Mouse (Mus musculus) liver, embryonic 15.5 days (tissue): ENCODE data around the gene Pip4k2a. TPM values are rescaled to one million over a fixed set of nuclear protein-coding genes. Genes with fewer than 3 reads are reported as not detected.
A peak's percentile ranks its signal among the peaks of the same experiment; 100 is the strongest.

Experiments
- ATAC-seq: fragments of 200-750 bp; cut with Nextera tagmentation; 2 replicates; pipeline ENCODE4 v1.8.0; 2017; ENCODE audit warnings: moderate number of reproducible peaks, mild to moderate bottlenecking, moderate library complexity; ENCODE audit not compliant: insufficient read depth
- H3K27ac ChIP-seq: fragments of 300-500 bp; sonication (generic); replicated peaks from 2 replicates; pipeline ENCODE4 v1.5.1; 2015; ENCODE audit warnings: mild to moderate bottlenecking, inconsistent platforms
- H3K27me3 ChIP-seq: fragments of 300-500 bp; sonication (generic); 2 replicates; pipeline ENCODE4 v1.6.1; 2015; ENCODE audit warnings: mild to moderate bottlenecking, inconsistent platforms
- H3K36me3 ChIP-seq: fragments of 300-500 bp; sonication (generic); replicated peaks from 2 replicates; pipeline ENCODE4 v1.6.1; 2015; ENCODE audit warnings: moderate library complexity, mild to moderate bottlenecking, inconsistent platforms
- H3K4me1 ChIP-seq: fragments of 300-500 bp; sonication (generic); replicated peaks from 2 replicates; pipeline ENCODE4 v1.6.1; 2015; ENCODE audit warnings: inconsistent platforms
- H3K4me2 ChIP-seq: fragments of 300-500 bp; sonication (generic); 2 replicates; pipeline ENCODE4 v1.6.1; 2015; ENCODE audit warnings: moderate library complexity, mild to moderate bottlenecking, inconsistent platforms
- H3K4me3 ChIP-seq: fragments of 300-500 bp; sonication (generic); replicated peaks from 2 replicates; pipeline ENCODE4 v1.5.1; 2015; ENCODE audit warnings: mild to moderate bottlenecking, inconsistent platforms
- H3K9ac ChIP-seq: fragments of 300-500 bp; sonication (generic); 2 replicates; pipeline ENCODE4 v1.6.1; 2015; ENCODE audit warnings: moderate library complexity, mild to moderate bottlenecking, inconsistent platforms
- H3K9me3 ChIP-seq: fragments of 300-500 bp; sonication (generic); replicated peaks from 2 replicates; pipeline ENCODE4 v1.6.1; 2016; ENCODE audit warnings: inconsistent platforms
- WGBS: fragments of 180-500 bp; shearing (Covaris S2); methylation state at CpG from one replicate; pipeline ENCODE4 v1.1.7; 2015; ENCODE audit warnings: mixed read lengths; ENCODE audit not compliant: insufficient replicate concordance; 5-methylcytosine and 5-hydroxymethylcytosine counted together
- polyA plus RNA-seq: library from polyadenylated mRNA; unstranded; fragments of >200 nt; fragmentation: Nextera tagmentation; extraction: Ambion mirVana; gene quantifications from 2 replicates; pipeline ENCODE4 v1.2.1, GENCODE M21; 2015

The Pip4k2a gene
- polyA plus RNA-seq, 1 experiment from 2014 or later, result 16.9 TPM

DNA sequence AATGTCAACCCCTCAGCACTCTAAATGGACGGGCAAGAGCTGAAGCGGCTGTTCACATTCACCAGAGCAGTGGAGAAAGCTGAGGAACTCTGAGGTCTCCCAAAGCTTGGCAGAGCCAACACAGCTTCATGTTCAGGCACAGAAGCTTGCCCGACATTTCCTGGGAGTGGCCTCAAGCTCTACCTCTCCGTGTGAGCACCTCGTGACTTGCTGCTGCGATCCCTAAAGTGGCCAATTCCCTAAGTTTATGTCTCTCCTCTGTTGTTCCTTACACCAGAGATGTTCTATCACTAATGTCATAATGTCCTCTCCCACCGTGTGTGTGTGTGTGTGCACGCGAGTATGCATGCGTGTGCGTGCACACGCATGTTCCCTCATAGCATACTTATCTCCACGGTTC is 42.3 kb downstream of the Pip4k2a start:
- Histone ChIP-seq H3K36me3 (no peaks in the 10 kb centered on the region), H3K27me3 (no peaks in the 10 kb centered on the region), H3K9ac (no peak overlapping the region), H3K4me2 (peak overlapping the region; percentile 49), H3K27ac (peak overlapping the region; percentile 53), H3K9me3 (no peaks in the 10 kb centered on the region), H3K4me1 (peaks cover 91% of the 10 kb centered on the region), H3K4me3 (no peak overlapping the region)
- WGBS, result 50% methylated on average over 13 of the region's 13 CpGs
- ATAC-seq, result no peak

DNA sequence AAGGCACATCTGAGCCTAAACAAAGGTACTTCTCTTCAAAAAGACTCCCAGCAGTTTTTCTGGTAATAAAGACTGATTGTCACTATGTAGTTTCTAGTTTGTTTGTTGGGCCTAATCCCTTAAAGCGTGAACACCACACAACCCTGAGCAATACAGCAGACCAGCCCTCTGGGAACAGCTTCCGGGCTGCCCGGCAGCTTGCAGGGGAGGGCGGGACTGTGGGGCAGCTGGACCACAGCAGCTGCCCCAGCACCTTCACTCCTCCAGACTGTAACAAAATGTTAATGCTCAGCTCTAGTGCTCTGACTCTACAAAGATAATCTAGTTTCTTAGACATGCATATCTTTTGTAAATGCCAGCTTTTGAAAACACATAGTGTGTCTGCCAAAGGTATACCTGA is 42.9 kb downstream of the Pip4k2a start:
- no peak overlapping the region for H3K9ac ChIP-seq
- no peaks in the 10 kb centered on the region for H3K27me3 ChIP-seq
- H3K27ac ChIP-seq, result peak overlapping the region; percentile 53
- 0 out of 2 replicates have a peak, but pooled peaks have one; percentile 41 for ATAC-seq
- H3K9me3 ChIP-seq, result no peaks in the 10 kb centered on the region
- H3K4me3 ChIP-seq, result no peak overlapping the region
- peaks cover 90% of the 10 kb centered on the region for H3K4me1 ChIP-seq
- H3K4me2 ChIP-seq, result peak overlapping the region; percentile 49
- 17% methylated on average over 4 of the region's 4 CpGs for WGBS
- no peaks in the 10 kb centered on the region for H3K36me3 ChIP-seq

DNA sequence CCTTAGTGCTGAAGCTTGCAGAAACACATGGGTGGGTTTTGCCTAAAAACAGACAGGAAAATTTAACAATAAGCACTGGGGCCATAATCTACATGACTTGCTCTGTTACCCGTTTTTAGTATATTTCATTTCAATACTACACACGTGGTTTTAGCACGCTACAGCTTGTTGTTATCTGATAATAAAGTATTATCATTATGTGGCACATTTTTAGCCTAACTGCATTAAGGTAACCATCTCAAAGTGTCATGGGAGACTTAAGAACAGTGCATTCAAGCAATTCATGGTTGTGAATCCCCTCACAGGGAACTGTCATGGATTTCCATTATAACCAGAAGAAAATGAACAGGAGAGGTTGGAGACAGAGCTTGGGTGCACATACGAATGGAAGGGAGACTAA is 43.5 kb downstream of the Pip4k2a start:
- H3K27me3 ChIP-seq, result no peaks in the 10 kb centered on the region
- H3K36me3 ChIP-seq, result no peaks in the 10 kb centered on the region
- H3K4me2 ChIP-seq, result peak overlapping the region; percentile 49
- no peaks in the 10 kb centered on the region for H3K9me3 ChIP-seq
- WGBS, result 16% methylated on average over 4 of the region's 4 CpGs
- H3K9ac ChIP-seq, result no peak overlapping the region
- H3K4me1 ChIP-seq, result peaks cover 90% of the 10 kb centered on the region
- ATAC-seq, result peak; percentile 65
- H3K27ac ChIP-seq, result peak overlapping the region; percentile 53
- no peak overlapping the region for H3K4me3 ChIP-seq

DNA sequence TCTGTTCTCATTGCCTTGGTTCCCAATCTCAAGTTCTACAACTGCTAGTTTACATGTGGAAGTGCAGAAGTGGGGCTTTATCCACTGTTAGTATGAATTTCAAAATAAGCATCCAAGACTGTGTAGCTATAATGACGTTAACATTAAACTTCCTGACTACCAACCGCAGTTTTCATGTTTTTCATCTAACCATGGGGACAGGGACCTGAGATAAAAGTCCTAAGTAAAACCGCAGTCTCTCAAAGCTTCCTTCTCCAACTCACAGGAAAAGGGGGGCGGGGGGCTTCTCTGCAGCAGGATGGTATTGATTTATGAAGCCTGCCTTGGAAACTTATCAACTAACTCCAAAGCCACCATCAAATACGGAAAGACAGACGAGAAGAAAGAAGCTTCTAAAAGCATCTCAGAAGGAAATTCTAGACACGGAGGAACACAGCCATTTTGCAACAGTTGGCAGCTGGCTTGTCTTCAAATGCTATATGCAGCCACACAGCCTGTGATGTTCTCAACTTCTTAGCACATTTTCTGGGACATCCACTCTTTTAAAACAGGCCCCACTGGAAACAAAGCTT is 45.7 kb downstream of the Pip4k2a start:
- Histone ChIP-seq H3K4me3 (no peak overlapping the region; the same call in 1 of the 2 replicates), H3K27me3 (no peaks in the 10 kb centered on the region), H3K36me3 (no peaks in the 10 kb centered on the region), H3K9ac (no peak overlapping the region), H3K4me1 (peaks cover 81% of the 10 kb centered on the region), H3K9me3 (no peaks in the 10 kb centered on the region), H3K27ac (peak overlapping the region; percentile 66), H3K4me2 (peak overlapping the region; percentile 45)
- WGBS, result 4% methylated on average over 7 of the region's 7 CpGs
- ATAC-seq, result no peak

DNA sequence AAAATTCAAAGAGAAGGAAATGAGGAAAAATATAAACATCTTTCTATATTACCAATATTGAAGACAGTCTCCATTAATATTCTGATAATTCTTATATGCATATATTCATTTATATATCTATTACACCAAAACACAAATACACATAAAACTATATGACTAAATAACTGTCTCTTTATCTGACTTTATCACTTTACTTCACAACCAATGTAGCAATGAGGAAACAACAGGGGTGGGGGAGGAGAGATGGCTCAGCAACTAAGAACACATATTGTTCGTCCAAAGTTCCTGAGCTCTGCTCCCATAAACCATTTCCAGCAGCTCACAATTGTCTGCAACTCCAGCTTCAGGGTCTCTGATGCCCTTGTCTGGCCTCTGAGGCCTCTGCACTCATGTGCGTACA is 47.2 kb downstream of the Pip4k2a start:
- 35% methylated on average over 2 of the region's 2 CpGs for WGBS
- no peaks in the 10 kb centered on the region for H3K36me3 ChIP-seq
- H3K9ac ChIP-seq, result no peak overlapping the region
- peaks cover 80% of the 10 kb centered on the region for H3K4me1 ChIP-seq
- no peak overlapping the region for H3K4me2 ChIP-seq
- H3K4me3 ChIP-seq, result no peak overlapping the region
- H3K9me3 ChIP-seq, result no peaks in the 10 kb centered on the region
- no peak for ATAC-seq
- no peak overlapping the region for H3K27ac ChIP-seq
- no peaks in the 10 kb centered on the region for H3K27me3 ChIP-seq

DNA sequence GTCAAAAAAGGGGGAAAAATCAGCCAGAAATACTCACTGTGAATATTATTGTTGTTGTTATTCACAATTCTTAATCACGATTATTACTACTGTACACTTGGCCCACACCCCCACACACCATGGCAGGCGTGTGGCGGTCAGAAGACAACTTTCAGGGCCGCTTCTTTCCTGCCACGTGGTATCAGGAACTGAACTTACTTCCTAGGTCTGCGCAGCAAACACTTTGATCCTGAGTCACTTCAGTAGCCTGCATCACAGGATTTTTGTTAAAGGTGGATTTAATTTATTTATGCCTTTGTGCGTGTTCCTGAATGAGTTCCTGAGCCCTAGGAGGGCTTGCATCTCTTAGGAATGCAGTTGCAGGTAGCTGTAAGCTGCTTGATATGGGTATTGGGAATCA is 49.2 kb downstream of the Pip4k2a start:
- no peak for ATAC-seq
- no peaks in the 10 kb centered on the region for H3K27me3 ChIP-seq
- WGBS, result 37% methylated on average over 7 of the region's 7 CpGs
- H3K27ac ChIP-seq, result no peak overlapping the region
- no peak overlapping the region for H3K4me3 ChIP-seq
- peaks cover 69% of the 10 kb centered on the region for H3K4me1 ChIP-seq
- H3K4me2 ChIP-seq, result no peak overlapping the region
- no peak overlapping the region for H3K9ac ChIP-seq
- H3K9me3 ChIP-seq, result no peaks in the 10 kb centered on the region
- no peaks in the 10 kb centered on the region for H3K36me3 ChIP-seq

DNA sequence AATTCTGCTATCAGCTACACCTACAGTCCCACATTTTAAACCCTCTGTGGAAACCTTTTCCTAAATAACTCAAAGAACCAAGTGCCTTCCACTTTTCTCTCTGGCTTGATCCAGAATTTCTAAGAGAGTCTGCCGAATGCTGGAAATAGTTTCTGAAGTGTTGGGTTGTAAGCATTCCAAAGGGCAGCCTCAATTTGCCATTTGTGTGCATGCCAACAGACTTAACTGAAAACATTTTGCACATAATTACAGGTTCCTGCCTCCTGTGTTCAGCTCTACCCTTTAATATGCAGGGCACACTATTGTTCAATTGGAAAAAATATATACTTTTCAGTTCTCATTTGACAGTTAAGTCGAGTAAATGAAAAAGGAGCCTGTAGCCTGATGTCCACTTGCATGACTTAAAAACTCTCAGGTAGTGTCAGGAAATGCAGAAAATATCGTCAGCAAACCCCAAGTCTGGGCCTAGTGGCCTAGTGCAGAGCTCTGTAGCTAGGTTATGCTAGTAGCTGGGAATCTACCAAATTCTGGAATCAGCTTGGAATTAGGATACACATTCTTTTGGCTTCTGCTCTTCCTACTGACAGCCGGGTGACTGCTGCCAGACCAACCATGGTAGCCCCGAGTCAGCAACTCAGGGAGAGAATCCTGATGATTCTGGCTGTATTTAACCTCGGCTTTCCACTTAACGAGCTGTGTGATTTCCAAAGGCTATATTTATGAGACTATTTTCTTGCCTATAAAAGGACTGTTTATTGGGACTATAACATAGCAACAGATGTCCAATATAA is 50.1 kb downstream of the Pip4k2a start:
- Histone ChIP-seq H3K27ac (no peak overlapping the region), H3K36me3 (no peaks in the 10 kb centered on the region), H3K9ac (no peak overlapping the region), H3K9me3 (no peaks in the 10 kb centered on the region), H3K4me3 (no peak overlapping the region), H3K4me2 (no peak overlapping the region), H3K4me1 (peaks cover 69% of the 10 kb centered on the region), H3K27me3 (no peaks in the 10 kb centered on the region)
- 71% methylated on average over 7 of the region's 7 CpGs for WGBS
- ATAC-seq, result no peak

DNA sequence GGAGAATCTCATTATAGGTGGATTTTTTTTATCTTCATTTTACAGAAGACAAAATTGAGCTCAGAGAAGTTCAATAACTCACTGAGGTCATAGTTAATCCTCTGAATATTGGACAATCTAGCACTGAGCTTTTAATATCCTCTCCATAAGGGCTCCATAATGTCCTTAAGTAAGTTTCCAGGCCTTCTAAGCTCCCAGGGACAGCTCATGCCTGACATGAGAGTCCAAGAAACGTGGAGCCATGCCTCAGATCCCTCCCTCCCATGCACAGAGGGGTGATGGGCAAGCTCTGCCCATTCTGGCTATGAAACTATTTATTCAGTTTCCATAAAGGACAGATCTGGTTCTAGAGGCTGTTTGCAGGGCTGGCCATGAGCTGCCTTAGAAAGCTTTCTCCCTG is 52.5 kb downstream of the Pip4k2a start:
- H3K4me1 ChIP-seq, result peaks cover 72% of the 10 kb centered on the region
- no peaks in the 10 kb centered on the region; the same call in 1 of the 2 replicates for H3K36me3 ChIP-seq
- H3K4me2 ChIP-seq, result no peak overlapping the region
- no peak overlapping the region for H3K9ac ChIP-seq
- H3K27ac ChIP-seq, result no peak overlapping the region
- no peak for ATAC-seq
- H3K9me3 ChIP-seq, result no peaks in the 10 kb centered on the region
- no peaks in the 10 kb centered on the region for H3K27me3 ChIP-seq
- no peak overlapping the region for H3K4me3 ChIP-seq
- 47% methylated on average over 1 of the region's 1 CpGs for WGBS

DNA sequence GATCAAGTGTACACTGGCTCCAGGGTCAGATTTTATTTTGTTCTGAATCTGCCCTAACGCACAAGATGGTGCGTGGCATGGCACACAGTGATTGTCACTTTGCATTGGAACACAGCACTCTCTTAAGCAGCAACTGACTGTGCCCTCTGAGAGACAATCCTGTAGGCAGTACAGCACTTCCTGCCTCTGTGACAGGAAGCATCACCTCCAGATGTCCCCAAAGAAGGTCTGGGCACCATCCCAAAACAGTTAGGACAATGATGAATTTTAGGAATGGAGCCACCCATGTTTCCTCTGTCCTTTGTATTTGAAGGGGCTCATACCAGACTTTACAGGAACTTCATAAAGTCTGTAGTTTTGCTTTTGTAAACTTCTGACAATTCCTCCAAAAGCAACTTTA is 54.0 kb downstream of the Pip4k2a start:
- peaks cover 77% of the 10 kb centered on the region for H3K4me1 ChIP-seq
- H3K4me3 ChIP-seq, result no peak overlapping the region
- no peaks in the 10 kb centered on the region for H3K9me3 ChIP-seq
- H3K4me2 ChIP-seq, result no peak overlapping the region
- no peak for ATAC-seq
- no peaks in the 10 kb centered on the region; the same call in 1 of the 2 replicates for H3K36me3 ChIP-seq
- peak overlapping the region; percentile 39; the same call in 1 of the 2 replicates for H3K27ac ChIP-seq
- no peaks in the 10 kb centered on the region for H3K27me3 ChIP-seq
- WGBS, result 83% methylated on average over 2 of the region's 2 CpGs
- H3K9ac ChIP-seq, result no peak overlapping the region

DNA sequence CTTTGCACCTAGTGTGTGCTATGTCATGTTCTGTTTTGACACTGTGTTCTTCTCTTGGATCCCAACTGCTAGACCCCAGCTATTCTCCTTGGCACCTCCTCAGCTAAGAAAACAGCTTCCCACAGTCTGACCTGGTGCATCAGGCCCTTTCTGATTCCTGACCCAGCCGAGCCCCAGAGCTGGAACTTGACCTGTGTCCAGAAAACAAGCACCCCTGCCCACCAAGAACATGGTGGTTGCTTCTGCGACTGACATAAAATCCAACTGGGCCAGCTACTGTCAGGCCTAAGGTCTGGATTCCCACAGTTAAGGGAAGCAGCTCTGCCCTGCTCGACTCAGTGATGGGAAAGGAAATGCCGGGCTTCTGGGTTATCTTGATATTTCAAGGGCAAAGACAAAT is 54.6 kb downstream of the Pip4k2a start:
- Histone ChIP-seq H3K9ac (no peak overlapping the region), H3K27me3 (no peaks in the 10 kb centered on the region), H3K27ac (peak overlapping the region; percentile 39; the same call in 1 of the 2 replicates), H3K9me3 (no peaks in the 10 kb centered on the region), H3K4me3 (no peak overlapping the region), H3K36me3 (no peaks in the 10 kb centered on the region; the same call in 1 of the 2 replicates), H3K4me1 (peaks cover 78% of the 10 kb centered on the region), H3K4me2 (no peak overlapping the region)
- no peak for ATAC-seq
- 37% methylated on average over 4 of the region's 4 CpGs for WGBS

DNA sequence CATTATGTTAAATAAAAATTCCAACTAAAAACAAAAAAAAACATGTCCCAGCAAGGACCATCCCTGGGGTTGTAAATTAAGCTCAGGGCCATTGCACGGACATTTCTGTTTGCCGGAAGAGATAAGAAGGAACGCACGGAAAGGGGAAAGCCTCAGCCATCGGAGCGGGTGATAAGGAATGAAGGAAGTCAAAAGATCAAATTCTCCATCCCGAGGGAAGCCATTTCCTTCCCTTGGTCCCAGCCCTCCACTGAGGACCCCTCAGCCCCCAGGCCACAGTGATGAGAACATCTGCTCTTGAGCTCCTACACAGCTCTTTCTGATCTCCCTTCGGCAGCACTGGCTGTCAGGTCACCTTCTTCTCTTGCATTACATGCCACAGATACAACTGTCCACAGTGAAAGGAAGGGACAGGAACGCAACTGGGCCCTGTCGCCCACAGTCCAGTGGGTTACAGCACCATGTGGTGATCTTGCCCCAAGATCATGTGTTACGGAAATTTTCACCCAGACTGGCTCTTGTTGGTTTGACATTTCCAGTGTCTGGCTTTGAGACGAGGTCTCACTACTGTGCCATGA is 57.1 kb downstream of the Pip4k2a start:
- H3K36me3 ChIP-seq, result no peaks in the 10 kb centered on the region; the same call in 1 of the 2 replicates
- ATAC-seq, result no peak
- peaks cover 87% of the 10 kb centered on the region for H3K4me1 ChIP-seq
- H3K4me2 ChIP-seq, result peak overlapping the region; percentile 58
- H3K9ac ChIP-seq, result no peak overlapping the region
- peak overlapping the region; percentile 31 for H3K27ac ChIP-seq
- 11% methylated on average over 12 of the region's 12 CpGs for WGBS
- peak overlapping the region; percentile 21 for H3K4me3 ChIP-seq
- no peaks in the 10 kb centered on the region for H3K9me3 ChIP-seq
- no peaks in the 10 kb centered on the region for H3K27me3 ChIP-seq
